Mouse (Mus musculus): ENCODE measurements around the gene Olfr800. TPM values are rescaled to one million over a fixed set of nuclear protein-coding genes. Genes with fewer than 3 reads are reported as not detected.

The Olfr800 gene
- not detected in 2 replicates for polyA plus RNA-seq (2014; fragmentation: Nextera tagmentation; extraction: Ambion mirVana)

DNA sequence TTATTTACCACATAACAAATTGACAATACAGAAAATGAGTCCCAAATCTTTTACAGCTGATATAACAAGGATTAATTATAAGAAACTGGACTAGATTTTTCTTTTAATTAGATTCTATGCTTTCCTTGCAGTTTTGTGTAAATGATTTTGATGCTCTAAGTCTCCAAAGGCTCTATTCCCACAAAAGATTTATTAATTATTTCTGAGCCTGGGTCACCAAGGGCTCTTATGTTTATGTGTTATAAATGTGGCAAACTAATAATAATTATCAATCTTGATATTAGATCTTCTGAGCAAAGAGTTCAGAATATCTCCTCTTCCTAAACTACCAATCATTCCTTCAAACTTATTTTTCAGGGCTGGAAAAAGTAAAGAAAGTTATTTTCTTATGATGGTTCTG lies at the start of gene Olfr800:
Gene Olfr800, plus strand, starts transcription at position 301 of the 400 bp plus-strand sequence.
- Histone ChIP-seq H3K4me2 (replicated peaks; ENCODE audit: low read depth, low read length) (no peak within 1 kb of the TSS), H3K9me3 (ENCODE audit: control insufficient read depth, low read depth, low read length) (no peaks in the 10 kb centered on the region), H3K27ac (ENCODE audit: low read length) (no peak within 1 kb of the TSS), H3K9ac (replicated peaks; ENCODE audit: low read depth, low read length) (no peak within 1 kb of the TSS), H3K36me3 (ENCODE audit: control insufficient read depth, insufficient read depth, low read length) (no peaks in the 10 kb centered on the region), H3K4me3 (ENCODE audit: low read depth, low read length) (no peak within 1 kb of the TSS), H3K27me3 (ENCODE audit: control insufficient read depth, insufficient read depth, low read length) (no peaks in the 10 kb centered on the region), H3K4me1 (ENCODE audit: control insufficient read depth, insufficient read depth, low read length) (no peaks in the 10 kb centered on the region)
- no peak for ATAC-seq (ENCODE audit: insufficient number of reproducible peaks, insufficient read depth, low FRiP score, low read depth)

DNA sequence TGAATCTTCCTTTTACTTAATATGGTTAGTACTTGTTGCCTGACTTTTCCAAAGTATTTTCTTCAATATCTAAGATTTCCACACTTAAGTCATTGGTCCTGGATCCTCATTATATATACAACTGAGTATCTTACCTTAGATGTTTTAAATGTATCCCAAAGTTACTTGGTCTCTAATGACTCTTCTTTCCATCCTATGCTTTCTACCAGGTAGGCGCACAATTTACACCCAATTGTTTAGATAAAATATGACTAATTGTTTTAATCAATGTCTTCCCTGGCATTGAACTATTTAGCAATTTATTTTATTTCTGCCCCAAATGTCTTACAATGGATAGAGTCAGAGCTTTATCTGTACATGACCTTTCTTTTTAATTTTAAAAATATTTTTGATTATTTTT lies 45.0 kb upstream of the Olfr800 start, which contains the start of gene Olfr796:
Gene Olfr796, minus strand, starts transcription at position 101 of the 400 bp plus-strand sequence.
- H3K9me3 ChIP-seq (ENCODE audit: control insufficient read depth, low read depth, low read length) = no peaks in the 10 kb centered on the region
- no peak within 1 kb of the TSS for H3K9ac ChIP-seq (replicated peaks; ENCODE audit: low read depth, low read length)
- 78% methylated on average over 1 of the region's 1 CpGs for WGBS
- H3K4me3 ChIP-seq (ENCODE audit: low read depth, low read length) = no peak within 1 kb of the TSS
- H3K27me3 ChIP-seq (ENCODE audit: control insufficient read depth, insufficient read depth, low read length) = no peaks in the 10 kb centered on the region
- no peaks in the 10 kb centered on the region for H3K36me3 ChIP-seq (ENCODE audit: control insufficient read depth, insufficient read depth, low read length)
- no peaks in the 10 kb centered on the region for H3K4me1 ChIP-seq (ENCODE audit: control insufficient read depth, insufficient read depth, low read length)
- ATAC-seq (ENCODE audit: insufficient number of reproducible peaks, insufficient read depth, low FRiP score, low read depth) = no peak
- H3K4me2 ChIP-seq (replicated peaks; ENCODE audit: low read depth, low read length) = no peak within 1 kb of the TSS
- H3K27ac ChIP-seq (ENCODE audit: low read length) = no peak within 1 kb of the TSS

DNA sequence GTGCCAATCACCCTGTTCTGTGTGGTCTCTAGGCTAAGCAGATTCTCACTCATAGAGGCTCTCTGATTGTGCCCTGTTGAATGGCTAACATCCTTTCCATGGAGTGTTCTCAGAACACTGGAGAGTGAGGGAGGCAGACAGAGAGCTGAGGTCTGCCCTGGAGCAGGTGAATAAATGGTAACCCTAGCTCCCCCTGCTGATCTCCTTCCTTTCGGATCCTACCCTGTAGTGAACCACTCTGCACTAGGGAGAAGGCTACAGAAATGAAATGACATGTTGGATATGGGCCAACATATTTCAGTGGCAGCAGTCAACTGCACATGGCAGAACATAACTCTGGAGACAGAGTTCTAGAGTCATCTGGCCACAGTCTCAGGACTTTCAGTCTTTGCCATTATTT lies 35.8 kb upstream of the Olfr800 start:
- Histone ChIP-seq H3K9ac (replicated peaks; ENCODE audit: low read depth, low read length) (no peak overlapping the region), H3K27ac (ENCODE audit: low read length) (no peak overlapping the region), H3K4me2 (replicated peaks; ENCODE audit: low read depth, low read length) (no peak overlapping the region), H3K9me3 (ENCODE audit: control insufficient read depth, low read depth, low read length) (no peaks in the 10 kb centered on the region), H3K4me3 (ENCODE audit: low read depth, low read length) (no peak overlapping the region), H3K4me1 (ENCODE audit: control insufficient read depth, insufficient read depth, low read length) (no peaks in the 10 kb centered on the region), H3K27me3 (ENCODE audit: control insufficient read depth, insufficient read depth, low read length) (no peaks in the 10 kb centered on the region), H3K36me3 (ENCODE audit: control insufficient read depth, insufficient read depth, low read length) (no peaks in the 10 kb centered on the region)
- ATAC-seq (ENCODE audit: insufficient number of reproducible peaks, insufficient read depth, low FRiP score, low read depth) = no peak
- WGBS = 27% methylated on average over 1 of the region's 1 CpGs

DNA sequence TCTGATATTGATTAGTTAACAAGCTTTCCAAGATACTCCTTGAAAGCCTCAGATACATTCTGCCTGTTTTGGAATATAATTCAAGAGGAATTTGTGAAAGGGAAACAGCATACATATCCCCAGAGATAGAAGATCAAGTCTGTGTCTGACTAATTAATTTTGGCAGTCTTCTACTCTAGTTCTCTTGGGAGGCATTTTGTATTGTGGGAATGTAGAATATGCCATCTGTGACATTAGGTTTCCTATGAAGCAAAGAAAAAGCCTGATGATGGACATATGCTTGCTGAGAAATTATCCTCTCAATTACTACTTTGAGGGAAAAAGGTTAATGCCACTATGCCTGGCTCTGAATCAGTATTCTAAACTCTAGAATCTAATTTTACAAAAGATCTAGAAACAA lies 34.2 kb upstream of the Olfr800 start:
- H3K4me1 ChIP-seq (ENCODE audit: control insufficient read depth, insufficient read depth, low read length) = no peaks in the 10 kb centered on the region
- H3K4me3 ChIP-seq (ENCODE audit: low read depth, low read length) = no peak overlapping the region
- no peaks in the 10 kb centered on the region for H3K9me3 ChIP-seq (ENCODE audit: control insufficient read depth, low read depth, low read length)
- H3K27me3 ChIP-seq (ENCODE audit: control insufficient read depth, insufficient read depth, low read length) = no peaks in the 10 kb centered on the region
- no peaks in the 10 kb centered on the region for H3K36me3 ChIP-seq (ENCODE audit: control insufficient read depth, insufficient read depth, low read length)
- H3K4me2 ChIP-seq (replicated peaks; ENCODE audit: low read depth, low read length) = no peak overlapping the region
- H3K27ac ChIP-seq (ENCODE audit: low read length) = no peak overlapping the region
- H3K9ac ChIP-seq (replicated peaks; ENCODE audit: low read depth, low read length) = no peak overlapping the region
- ATAC-seq (ENCODE audit: insufficient number of reproducible peaks, insufficient read depth, low FRiP score, low read depth) = no peak

DNA sequence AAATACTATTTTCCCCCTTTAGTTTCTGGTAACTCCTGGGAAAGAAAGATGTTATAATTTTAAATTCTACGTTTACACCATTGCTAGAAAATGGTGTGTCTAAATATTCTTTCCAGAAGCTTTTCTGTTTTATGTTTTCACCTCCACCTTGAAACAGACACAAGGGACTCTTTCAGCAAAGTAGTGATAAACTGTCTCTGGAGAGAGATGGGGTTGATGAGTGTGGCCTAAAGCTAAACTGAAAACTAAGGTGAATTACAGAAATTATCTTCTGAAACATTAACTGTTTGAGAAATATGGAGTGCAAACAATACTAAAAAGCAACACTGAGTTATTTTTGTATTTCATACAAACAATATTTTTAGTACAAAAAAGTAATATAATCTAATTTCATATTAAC lies 29.7 kb upstream of the Olfr800 start, which contains the start of gene Olfr798:
Gene Olfr798, minus strand, starts transcription at position 101 of the 400 bp plus-strand sequence.
- H3K4me3 ChIP-seq (ENCODE audit: low read depth, low read length) = no peak within 1 kb of the TSS
- H3K27ac ChIP-seq (ENCODE audit: low read length) = no peak within 1 kb of the TSS
- H3K9ac ChIP-seq (replicated peaks; ENCODE audit: low read depth, low read length) = no peak within 1 kb of the TSS
- no peaks in the 10 kb centered on the region for H3K9me3 ChIP-seq (ENCODE audit: control insufficient read depth, low read depth, low read length)
- ATAC-seq (ENCODE audit: insufficient number of reproducible peaks, insufficient read depth, low FRiP score, low read depth) = no peak
- no peaks in the 10 kb centered on the region for H3K36me3 ChIP-seq (ENCODE audit: control insufficient read depth, insufficient read depth, low read length)
- H3K4me2 ChIP-seq (replicated peaks; ENCODE audit: low read depth, low read length) = no peak within 1 kb of the TSS
- no peaks in the 10 kb centered on the region for H3K27me3 ChIP-seq (ENCODE audit: control insufficient read depth, insufficient read depth, low read length)
- WGBS = 90% methylated on average over 1 of the region's 1 CpGs
- no peaks in the 10 kb centered on the region for H3K4me1 ChIP-seq (ENCODE audit: control insufficient read depth, insufficient read depth, low read length)

DNA sequence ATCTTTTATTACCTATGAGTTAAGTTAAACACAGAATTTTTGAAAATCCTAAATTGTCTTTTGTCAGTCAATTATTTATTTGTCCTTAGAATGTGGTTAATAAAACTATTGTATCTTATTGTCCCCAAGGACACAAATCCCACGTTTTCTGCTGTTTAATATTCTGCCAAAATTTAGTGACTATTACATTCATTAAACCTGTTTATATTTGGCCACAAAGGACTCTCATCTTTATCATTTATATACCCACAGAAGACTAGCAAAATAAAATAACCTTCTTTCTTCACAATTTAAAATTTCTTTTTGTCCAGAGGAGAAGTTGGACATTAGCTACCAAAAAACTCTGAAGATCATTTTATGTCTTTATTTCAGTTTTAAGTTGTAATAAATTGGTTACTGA lies 20.3 kb upstream of the Olfr800 start, which contains the start of gene Olfr799:
Gene Olfr799, plus strand, starts transcription at position 301 of the 400 bp plus-strand sequence.
- Histone ChIP-seq H3K27ac (ENCODE audit: low read length) (no peak within 1 kb of the TSS), H3K27me3 (ENCODE audit: control insufficient read depth, insufficient read depth, low read length) (no peaks in the 10 kb centered on the region), H3K9ac (replicated peaks; ENCODE audit: low read depth, low read length) (no peak within 1 kb of the TSS), H3K4me2 (replicated peaks; ENCODE audit: low read depth, low read length) (no peak within 1 kb of the TSS), H3K36me3 (ENCODE audit: control insufficient read depth, insufficient read depth, low read length) (no peaks in the 10 kb centered on the region), H3K4me1 (ENCODE audit: control insufficient read depth, insufficient read depth, low read length) (no peaks in the 10 kb centered on the region), H3K4me3 (ENCODE audit: low read depth, low read length) (no peak within 1 kb of the TSS), H3K9me3 (ENCODE audit: control insufficient read depth, low read depth, low read length) (no peaks in the 10 kb centered on the region)
- WGBS = 26% methylated on average over 1 of the region's 1 CpGs
- no peak for ATAC-seq (ENCODE audit: insufficient number of reproducible peaks, insufficient read depth, low FRiP score, low read depth)

DNA sequence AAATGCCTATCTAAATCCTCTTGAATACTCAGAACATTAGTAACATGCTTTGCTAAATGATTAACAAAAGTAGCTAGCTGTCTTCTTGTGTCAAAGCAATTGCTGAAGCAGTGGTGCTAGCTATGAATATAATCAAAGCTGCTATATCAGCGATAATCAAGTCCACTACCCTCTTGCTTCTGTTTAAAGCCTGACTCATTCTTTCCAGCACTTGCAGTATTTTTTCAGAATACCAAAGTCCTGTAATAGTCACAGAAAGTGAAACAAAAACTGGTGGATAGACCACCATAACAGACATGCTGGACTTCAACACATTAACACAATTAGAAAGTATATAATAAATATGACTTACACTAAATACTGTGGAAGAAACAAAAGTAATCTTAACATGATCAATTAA lies 5.7 kb upstream of the Olfr800 start:
- Histone ChIP-seq H3K9me3 (ENCODE audit: control insufficient read depth, low read depth, low read length) (no peaks in the 10 kb centered on the region), H3K4me1 (ENCODE audit: control insufficient read depth, insufficient read depth, low read length) (no peaks in the 10 kb centered on the region), H3K36me3 (ENCODE audit: control insufficient read depth, insufficient read depth, low read length) (no peaks in the 10 kb centered on the region), H3K27ac (ENCODE audit: low read length) (no peak overlapping the region), H3K9ac (replicated peaks; ENCODE audit: low read depth, low read length) (no peak overlapping the region), H3K4me3 (ENCODE audit: low read depth, low read length) (no peak overlapping the region), H3K4me2 (replicated peaks; ENCODE audit: low read depth, low read length) (no peak overlapping the region), H3K27me3 (ENCODE audit: control insufficient read depth, insufficient read depth, low read length) (no peaks in the 10 kb centered on the region)
- no peak for ATAC-seq (ENCODE audit: insufficient number of reproducible peaks, insufficient read depth, low FRiP score, low read depth)
- WGBS = 84% methylated on average over 1 of the region's 1 CpGs

DNA sequence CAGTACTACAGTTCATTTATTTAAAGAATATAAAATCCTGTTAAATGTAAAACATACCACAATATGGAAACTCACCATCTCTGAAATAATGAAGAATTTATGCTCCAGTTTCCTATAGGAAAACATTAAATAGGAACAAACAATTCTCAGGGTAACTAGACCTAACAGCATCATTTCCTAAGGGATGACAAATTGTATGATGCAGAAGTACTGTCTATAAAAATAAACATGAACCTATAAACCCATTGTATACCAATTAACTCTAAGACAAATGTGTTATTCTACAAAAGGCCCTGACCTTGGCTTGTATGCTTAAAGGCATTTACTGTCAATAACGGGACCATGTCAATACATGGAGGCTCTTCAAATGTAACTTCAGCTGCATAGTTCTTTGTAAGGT lies 16.3 kb downstream of the Olfr800 start, which contains the start of gene Olfr801:
Gene Olfr801, minus strand, starts transcription at position 101 of the 400 bp plus-strand sequence.
- Histone ChIP-seq H3K27me3 (ENCODE audit: control insufficient read depth, insufficient read depth, low read length) (no peaks in the 10 kb centered on the region), H3K4me2 (replicated peaks; ENCODE audit: low read depth, low read length) (no peak within 1 kb of the TSS), H3K36me3 (ENCODE audit: control insufficient read depth, insufficient read depth, low read length) (no peaks in the 10 kb centered on the region), H3K9me3 (ENCODE audit: control insufficient read depth, low read depth, low read length) (no peaks in the 10 kb centered on the region), H3K4me1 (ENCODE audit: control insufficient read depth, insufficient read depth, low read length) (no peaks in the 10 kb centered on the region), H3K9ac (replicated peaks; ENCODE audit: low read depth, low read length) (no peak within 1 kb of the TSS), H3K27ac (ENCODE audit: low read length) (no peak within 1 kb of the TSS), H3K4me3 (ENCODE audit: low read depth, low read length) (no peak within 1 kb of the TSS)
- ATAC-seq (ENCODE audit: insufficient number of reproducible peaks, insufficient read depth, low FRiP score, low read depth) = no peak
- WGBS = 56% methylated on average over 1 of the region's 1 CpGs

DNA sequence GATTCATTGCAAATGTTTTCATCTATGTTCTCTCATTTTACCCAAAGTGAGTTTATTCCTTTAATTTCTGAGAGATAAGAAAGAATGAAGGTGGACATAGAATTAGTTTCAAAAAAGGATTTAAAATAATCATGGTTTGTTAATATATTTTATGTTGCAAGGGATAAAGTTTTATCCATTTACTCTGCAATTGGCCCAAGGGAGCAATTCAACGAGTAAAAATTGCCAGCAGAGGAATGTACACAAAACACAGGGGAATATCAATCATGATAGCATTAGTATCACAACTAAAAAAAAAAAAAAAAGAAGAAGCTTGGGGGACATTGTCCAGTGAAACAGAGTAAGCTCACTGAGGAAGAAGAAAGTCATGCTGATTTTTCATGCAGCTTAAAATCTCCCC lies 30.6 kb downstream of the Olfr800 start, which contains the start of gene Olfr802:
Gene Olfr802, minus strand, starts transcription at position 101 of the 400 bp plus-strand sequence.
- H3K27me3 ChIP-seq (ENCODE audit: control insufficient read depth, insufficient read depth, low read length) = no peaks in the 10 kb centered on the region
- H3K9ac ChIP-seq (replicated peaks; ENCODE audit: low read depth, low read length) = no peak within 1 kb of the TSS
- no peaks in the 10 kb centered on the region for H3K36me3 ChIP-seq (ENCODE audit: control insufficient read depth, insufficient read depth, low read length)
- no peak within 1 kb of the TSS for H3K4me3 ChIP-seq (ENCODE audit: low read depth, low read length)
- H3K27ac ChIP-seq (ENCODE audit: low read length) = no peak within 1 kb of the TSS
- H3K9me3 ChIP-seq (ENCODE audit: control insufficient read depth, low read depth, low read length) = no peaks in the 10 kb centered on the region
- ATAC-seq (ENCODE audit: insufficient number of reproducible peaks, insufficient read depth, low FRiP score, low read depth) = no peak
- no peak within 1 kb of the TSS for H3K4me2 ChIP-seq (replicated peaks; ENCODE audit: low read depth, low read length)
- H3K4me1 ChIP-seq (ENCODE audit: control insufficient read depth, insufficient read depth, low read length) = no peaks in the 10 kb centered on the region
- 39% methylated on average over 1 of the region's 1 CpGs for WGBS
